Mouse (Mus musculus): ENCODE data around the gene Gpr156. TPM values are rescaled to one million over a fixed set of nuclear protein-coding genes. Genes with fewer than 3 reads are reported as not detected.

The Gpr156 gene
- polyA plus RNA-seq, 1 experiment from 2014 or later, result 1.1 TPM

GRCm38 (mm10) chr16:37901318-37901717 is 15.0 kb upstream of the Gpr156 start:
- no peaks in the 10 kb centered on the region for H3K9me3 ChIP-seq (ENCODE audit: control insufficient read depth, low read length)
- no peak overlapping the region for H3K4me3 ChIP-seq (ENCODE audit: low read length)
- H3K27ac ChIP-seq (ENCODE audit: low read depth, low read length), result no peak overlapping the region
- peak; percentile 51; the same call in 1 of the 2 replicates for ATAC-seq (ENCODE audit: low FRiP score, low TSS enrichment)
- WGBS, result 40% methylated on average over 11 of the region's 11 CpGs
- no peaks in the 10 kb centered on the region for H3K36me3 ChIP-seq (ENCODE audit: control insufficient read depth, insufficient read depth, low read length)
- no peak overlapping the region for H3K9ac ChIP-seq (ENCODE audit: low read depth, low read length)
- no peak overlapping the region for H3K4me2 ChIP-seq (replicated peaks; ENCODE audit: low read depth, low read length)
- H3K27me3 ChIP-seq (ENCODE audit: control insufficient read depth, insufficient read depth, low read length), result no peaks in the 10 kb centered on the region
- peaks cover 8% of the 10 kb centered on the region; the same call in 1 of the 2 replicates for H3K4me1 ChIP-seq (ENCODE audit: control insufficient read depth, insufficient read depth, low read length)

GRCm38 (mm10) chr16:37906456-37906855 is 9.8 kb upstream of the Gpr156 start:
- no peaks in the 10 kb centered on the region for H3K27me3 ChIP-seq (ENCODE audit: control insufficient read depth, insufficient read depth, low read length)
- H3K27ac ChIP-seq (ENCODE audit: low read depth, low read length), result no peak overlapping the region
- no peak overlapping the region for H3K4me3 ChIP-seq (ENCODE audit: low read length)
- no peaks in the 10 kb centered on the region for H3K36me3 ChIP-seq (ENCODE audit: control insufficient read depth, insufficient read depth, low read length)
- H3K4me2 ChIP-seq (replicated peaks; ENCODE audit: low read depth, low read length), result no peak overlapping the region
- no peak overlapping the region for H3K9ac ChIP-seq (ENCODE audit: low read depth, low read length)
- WGBS, result 81% methylated on average over 3 of the region's 3 CpGs
- no peaks in the 10 kb centered on the region for H3K4me1 ChIP-seq (ENCODE audit: control insufficient read depth, insufficient read depth, low read length)
- no peaks in the 10 kb centered on the region for H3K9me3 ChIP-seq (ENCODE audit: control insufficient read depth, low read length)
- ATAC-seq (ENCODE audit: low FRiP score, low TSS enrichment), result no peak

GRCm38 (mm10) chr16:37911086-37911485 is 5.2 kb upstream of the Gpr156 start:
- H3K36me3 ChIP-seq (ENCODE audit: control insufficient read depth, insufficient read depth, low read length), result no peaks in the 10 kb centered on the region
- peaks cover 5% of the 10 kb centered on the region; the same call in 1 of the 2 replicates for H3K27me3 ChIP-seq (ENCODE audit: control insufficient read depth, insufficient read depth, low read length)
- H3K9ac ChIP-seq (ENCODE audit: low read depth, low read length), result no peak overlapping the region
- no peak overlapping the region for H3K4me3 ChIP-seq (ENCODE audit: low read length)
- H3K9me3 ChIP-seq (ENCODE audit: control insufficient read depth, low read length), result no peaks in the 10 kb centered on the region
- WGBS, result 91% methylated on average over 1 of the region's 1 CpGs
- no peak overlapping the region for H3K27ac ChIP-seq (ENCODE audit: low read depth, low read length)
- no peaks in the 10 kb centered on the region for H3K4me1 ChIP-seq (ENCODE audit: control insufficient read depth, insufficient read depth, low read length)
- no peak for ATAC-seq (ENCODE audit: low FRiP score, low TSS enrichment)
- no peak overlapping the region for H3K4me2 ChIP-seq (replicated peaks; ENCODE audit: low read depth, low read length)

GRCm38 (mm10) chr16:37916818-37917201 is 514 bp downstream of the Gpr156 start:
- no peak overlapping the region for H3K9ac ChIP-seq (ENCODE audit: low read depth, low read length)
- WGBS, result 16% methylated on average over 7 of the region's 7 CpGs
- ATAC-seq (ENCODE audit: low FRiP score, low TSS enrichment), result peak; percentile 47; the same call in 1 of the 2 replicates

GRCm38 (mm10) chr16:37919000-37919399 is 2.7 kb downstream of the Gpr156 start:
- 86% methylated on average over 6 of the region's 6 CpGs for WGBS
- Histone ChIP-seq H3K4me1 (ENCODE audit: control insufficient read depth, insufficient read depth, low read length) (no peaks in the 10 kb centered on the region), H3K4me3 (ENCODE audit: low read length) (no peak overlapping the region), H3K36me3 (ENCODE audit: control insufficient read depth, insufficient read depth, low read length) (no peaks in the 10 kb centered on the region), H3K27me3 (ENCODE audit: control insufficient read depth, insufficient read depth, low read length) (peaks cover 5% of the 10 kb centered on the region; the same call in 1 of the 2 replicates), H3K4me2 (replicated peaks; ENCODE audit: low read depth, low read length) (no peak overlapping the region), H3K9me3 (ENCODE audit: control insufficient read depth, low read length) (no peaks in the 10 kb centered on the region), H3K27ac (ENCODE audit: low read depth, low read length) (no peak overlapping the region), H3K9ac (ENCODE audit: low read depth, low read length) (no peak overlapping the region)
- no peak for ATAC-seq (ENCODE audit: low FRiP score, low TSS enrichment)

More at GRCm38 (mm10) chr16:37916818-37917201, 514 bp downstream of the Gpr156 start:
- Histone ChIP-seq H3K27me3 (ENCODE audit: control insufficient read depth, insufficient read depth, low read length) (peaks cover 5% of the 10 kb centered on the region; the same call in 1 of the 2 replicates), H3K4me3 (ENCODE audit: low read length) (peak overlapping the region; percentile 54; the same call in 1 of the 2 replicates), H3K4me1 (ENCODE audit: control insufficient read depth, insufficient read depth, low read length) (no peaks in the 10 kb centered on the region), H3K27ac (ENCODE audit: low read depth, low read length) (no peak overlapping the region), H3K9me3 (ENCODE audit: control insufficient read depth, low read length) (no peaks in the 10 kb centered on the region), H3K4me2 (replicated peaks; ENCODE audit: low read depth, low read length) (peak overlapping the region; percentile 91), H3K36me3 (ENCODE audit: control insufficient read depth, insufficient read depth, low read length) (no peaks in the 10 kb centered on the region)

GRCm38 (mm10) chr16:37920842-37921409 is 4.6 kb downstream of the Gpr156 start:
- H3K4me2 ChIP-seq (replicated peaks; ENCODE audit: low read depth, low read length), result no peak overlapping the region
- no peak overlapping the region for H3K9ac ChIP-seq (ENCODE audit: low read depth, low read length)
- no peak overlapping the region for H3K27ac ChIP-seq (ENCODE audit: low read depth, low read length)
- no peaks in the 10 kb centered on the region for H3K36me3 ChIP-seq (ENCODE audit: control insufficient read depth, insufficient read depth, low read length)
- ATAC-seq (ENCODE audit: low FRiP score, low TSS enrichment), result no peak
- 76% methylated on average over 8 of the region's 8 CpGs for WGBS
- H3K27me3 ChIP-seq (ENCODE audit: control insufficient read depth, insufficient read depth, low read length), result no peaks in the 10 kb centered on the region
- H3K4me3 ChIP-seq (ENCODE audit: low read length), result no peak overlapping the region
- no peaks in the 10 kb centered on the region for H3K9me3 ChIP-seq (ENCODE audit: control insufficient read depth, low read length)
- H3K4me1 ChIP-seq (ENCODE audit: control insufficient read depth, insufficient read depth, low read length), result no peaks in the 10 kb centered on the region

GRCm38 (mm10) chr16:37926087-37926486 is 9.8 kb downstream of the Gpr156 start:
- Histone ChIP-seq H3K4me1 (ENCODE audit: control insufficient read depth, insufficient read depth, low read length) (no peaks in the 10 kb centered on the region), H3K36me3 (ENCODE audit: control insufficient read depth, insufficient read depth, low read length) (no peaks in the 10 kb centered on the region), H3K27me3 (ENCODE audit: control insufficient read depth, insufficient read depth, low read length) (no peaks in the 10 kb centered on the region), H3K4me2 (replicated peaks; ENCODE audit: low read depth, low read length) (no peak overlapping the region), H3K27ac (ENCODE audit: low read depth, low read length) (no peak overlapping the region), H3K9ac (ENCODE audit: low read depth, low read length) (no peak overlapping the region), H3K4me3 (ENCODE audit: low read length) (no peak overlapping the region), H3K9me3 (ENCODE audit: control insufficient read depth, low read length) (no peaks in the 10 kb centered on the region)
- ATAC-seq (ENCODE audit: low FRiP score, low TSS enrichment), result no peak
- WGBS, result 63% methylated on average over 7 of the region's 7 CpGs

- WGBS, result 43% methylated on average over 4 of the region's 4 CpGs
- no peaks in the 10 kb centered on the region for H3K27me3 ChIP-seq (ENCODE audit: control insufficient read depth, insufficient read depth, low read length)
- no peak for ATAC-seq (ENCODE audit: low FRiP score, low TSS enrichment)
- no peaks in the 10 kb centered on the region for H3K36me3 ChIP-seq (ENCODE audit: control insufficient read depth, insufficient read depth, low read length)
- H3K27ac ChIP-seq (ENCODE audit: low read depth, low read length), result no peak overlapping the region
- H3K9me3 ChIP-seq (ENCODE audit: control insufficient read depth, low read length), result no peaks in the 10 kb centered on the region
- H3K4me3 ChIP-seq (ENCODE audit: low read length), result no peak overlapping the region
- H3K9ac ChIP-seq (ENCODE audit: low read depth, low read length), result no peak overlapping the region
- H3K4me1 ChIP-seq (ENCODE audit: control insufficient read depth, insufficient read depth, low read length), result no peaks in the 10 kb centered on the region
- no peak overlapping the region for H3K4me2 ChIP-seq (replicated peaks; ENCODE audit: low read depth, low read length)
These were observed 10.8 kb downstream of the Gpr156 start for GRCm38 (mm10) chr16:37927117-37927516.

- Histone ChIP-seq H3K4me3 (ENCODE audit: low read length) (no peak overlapping the region), H3K36me3 (ENCODE audit: control insufficient read depth, insufficient read depth, low read length) (no peaks in the 10 kb centered on the region), H3K9me3 (ENCODE audit: control insufficient read depth, low read length) (no peaks in the 10 kb centered on the region), H3K9ac (ENCODE audit: low read depth, low read length) (no peak overlapping the region), H3K27ac (ENCODE audit: low read depth, low read length) (no peak overlapping the region), H3K27me3 (ENCODE audit: control insufficient read depth, insufficient read depth, low read length) (no peaks in the 10 kb centered on the region), H3K4me1 (ENCODE audit: control insufficient read depth, insufficient read depth, low read length) (no peaks in the 10 kb centered on the region), H3K4me2 (replicated peaks; ENCODE audit: low read depth, low read length) (no peak overlapping the region)
- WGBS, result 84% methylated on average over 2 of the region's 2 CpGs
- no peak for ATAC-seq (ENCODE audit: low FRiP score, low TSS enrichment)
These were observed 12.7 kb downstream of the Gpr156 start for GRCm38 (mm10) chr16:37929006-37929405.
